Mouse (Mus musculus): ENCODE measurements around the gene Limd2. TPM values are rescaled to one million over a fixed set of nuclear protein-coding genes. Genes with fewer than 3 reads are reported as not detected.

Limd2 gene
- polyA plus RNA-seq, 1 experiment: 32.5 TPM

DNA sequence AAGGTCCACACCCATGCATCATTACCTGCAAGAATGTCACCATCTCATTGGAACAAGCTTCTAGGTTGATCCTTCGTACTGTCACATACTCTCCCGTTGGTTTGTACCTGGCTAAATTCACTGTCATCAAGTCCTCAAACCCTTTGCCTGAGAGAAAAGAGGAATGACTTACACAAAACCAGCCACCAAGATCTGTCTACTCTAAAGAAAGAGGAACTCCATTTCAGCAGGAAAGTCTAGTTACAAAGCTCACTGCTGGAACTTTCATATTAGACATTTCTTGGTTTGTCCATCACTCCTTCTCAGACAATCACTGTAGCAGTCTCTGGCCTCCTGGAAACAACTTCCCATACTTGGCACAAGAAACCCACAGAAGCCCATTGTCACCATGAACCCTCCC, 12.6 kb upstream of the Limd2 start:
- DNase-seq (ENCODE audit: low read depth): no peak

DNA sequence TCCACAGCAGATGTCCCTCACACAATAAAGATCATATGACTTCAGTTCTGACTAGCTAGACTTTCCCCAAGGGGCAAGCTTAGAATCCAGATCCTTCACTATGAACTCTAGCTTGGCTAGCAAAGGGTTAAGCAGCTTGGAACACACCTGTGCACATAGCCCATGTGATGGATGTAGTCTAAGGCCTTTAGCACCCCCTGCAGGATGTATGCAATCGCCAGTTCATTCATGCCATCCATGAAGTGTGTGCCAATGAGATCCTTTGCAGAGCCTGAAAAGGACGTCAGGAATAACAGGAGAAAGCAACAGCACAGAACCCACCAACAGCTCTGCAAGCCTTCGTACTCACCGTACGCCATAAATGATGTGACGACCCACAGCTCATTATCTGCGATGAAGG, 10.1 kb upstream of the Limd2 start:
- DNase-seq (ENCODE audit: low read depth): no peak

DNA sequence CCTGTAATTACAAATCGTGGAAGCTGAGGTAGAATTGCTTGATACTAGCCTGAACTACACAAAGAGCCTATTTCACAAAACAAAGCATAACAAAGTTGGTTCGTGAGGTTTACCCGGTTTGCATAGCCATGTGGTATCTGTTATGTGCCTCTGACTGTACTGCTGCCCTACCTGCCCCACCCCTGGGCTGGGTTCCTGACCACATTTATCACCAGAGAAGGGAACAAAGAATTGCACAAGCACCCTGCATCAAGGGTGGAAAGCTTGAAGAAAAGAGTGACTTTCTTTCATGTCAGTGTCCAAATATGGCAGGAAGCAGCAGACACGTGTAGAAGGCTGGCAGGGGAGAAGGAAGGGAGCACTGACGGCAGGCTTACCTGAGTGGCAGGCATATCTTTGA, 6.8 kb upstream of the Limd2 start:
- DNase-seq (ENCODE audit: low read depth): no peak

DNA sequence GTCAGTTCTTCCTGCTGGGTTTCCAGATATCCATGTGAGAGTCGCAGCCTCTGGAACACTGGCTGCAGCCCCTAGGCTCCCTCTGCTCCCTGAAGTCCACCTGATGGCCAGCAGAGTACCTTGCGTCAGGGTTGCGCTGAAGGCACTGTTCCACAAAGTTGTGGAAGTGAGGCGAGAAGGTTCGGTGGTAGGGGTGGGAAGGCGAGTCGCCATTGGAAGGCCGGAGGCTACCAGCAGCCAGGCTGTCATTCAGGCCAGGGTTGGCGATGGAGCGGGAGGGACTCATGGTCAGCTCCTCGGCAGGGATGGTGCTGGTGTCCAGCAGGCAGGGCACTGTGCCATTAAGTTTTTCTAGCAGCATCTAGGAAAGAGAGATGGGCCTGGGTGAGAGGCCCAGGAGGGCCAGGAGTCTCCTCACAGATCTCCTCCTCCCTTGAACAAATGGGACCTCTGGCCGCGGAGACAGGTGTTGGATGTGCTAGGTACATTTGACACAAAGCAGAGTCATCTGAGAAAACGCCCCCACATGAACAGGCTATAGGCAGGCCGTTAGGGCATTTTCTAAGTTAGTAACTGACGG, 4.0 kb upstream of the Limd2 start:
- DNase-seq (ENCODE audit: low read depth): no peak

GRCm38 (mm10) chr11:106163546-106163945, 2.9 kb upstream of the Limd2 start:
- no peak for DNase-seq (ENCODE audit: low read depth)

- no peak for DNase-seq (ENCODE audit: low read depth)
These were observed 1.6 kb upstream of the Limd2 start for GRCm38 (mm10) chr11:106162237-106162636.

GRCm38 (mm10) chr11:106159921-106160840, 479 bp downstream of the Limd2 start:
- no peak for DNase-seq (ENCODE audit: low read depth)

DNA sequence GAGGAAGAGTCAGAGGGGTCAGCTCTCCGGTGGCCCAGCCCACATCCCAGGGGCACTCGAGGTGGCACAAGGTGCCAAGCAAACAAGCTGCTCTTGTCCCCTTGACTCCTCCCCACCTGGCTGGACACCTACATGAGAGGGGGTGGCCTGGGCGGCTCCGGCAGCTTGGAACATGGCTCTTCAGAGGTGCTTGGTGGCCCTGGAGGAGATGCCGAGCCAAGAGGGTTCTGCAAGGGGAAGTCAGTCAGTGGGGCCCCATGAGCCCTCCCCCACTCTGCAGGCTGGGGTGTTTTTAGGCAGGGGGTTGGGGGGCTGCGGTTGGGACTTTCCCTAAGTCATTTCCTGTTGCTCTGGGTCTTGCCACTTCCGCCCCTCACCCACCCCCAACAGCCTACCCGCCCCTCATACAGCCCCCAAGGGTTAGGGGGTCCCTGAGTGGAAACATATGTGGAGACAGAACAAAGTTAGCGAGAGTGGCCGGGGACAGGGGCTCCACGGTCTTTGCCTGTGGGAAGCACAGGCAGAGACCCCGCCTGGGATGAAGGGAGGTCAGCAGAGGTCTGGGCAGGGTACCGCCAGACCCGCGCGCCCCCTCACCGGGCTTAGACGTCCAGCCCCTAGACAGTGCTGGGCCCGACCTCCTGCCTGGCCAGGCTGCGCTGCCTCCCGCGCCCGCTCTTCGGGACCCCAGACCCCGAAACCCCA, 1.3 kb downstream of the Limd2 start:
- DNase-seq (ENCODE audit: low read depth): no peak

DNA sequence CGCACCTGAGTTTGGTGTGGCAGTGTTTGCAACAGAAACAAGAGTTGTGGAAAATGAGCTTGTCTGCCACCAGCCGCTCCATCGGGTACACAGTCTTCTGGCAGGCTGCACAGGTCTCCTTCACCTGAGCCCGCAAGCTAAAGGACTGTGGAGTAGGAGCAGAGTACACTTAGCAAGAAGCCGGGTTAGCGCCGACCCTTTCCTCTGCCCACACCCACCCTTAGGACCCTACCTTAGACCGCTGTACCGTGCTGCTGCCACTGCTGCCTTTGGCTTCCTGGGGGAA, 1.8 kb downstream of the Limd2 start:
- DNase-seq (ENCODE audit: low read depth): no peak

DNA sequence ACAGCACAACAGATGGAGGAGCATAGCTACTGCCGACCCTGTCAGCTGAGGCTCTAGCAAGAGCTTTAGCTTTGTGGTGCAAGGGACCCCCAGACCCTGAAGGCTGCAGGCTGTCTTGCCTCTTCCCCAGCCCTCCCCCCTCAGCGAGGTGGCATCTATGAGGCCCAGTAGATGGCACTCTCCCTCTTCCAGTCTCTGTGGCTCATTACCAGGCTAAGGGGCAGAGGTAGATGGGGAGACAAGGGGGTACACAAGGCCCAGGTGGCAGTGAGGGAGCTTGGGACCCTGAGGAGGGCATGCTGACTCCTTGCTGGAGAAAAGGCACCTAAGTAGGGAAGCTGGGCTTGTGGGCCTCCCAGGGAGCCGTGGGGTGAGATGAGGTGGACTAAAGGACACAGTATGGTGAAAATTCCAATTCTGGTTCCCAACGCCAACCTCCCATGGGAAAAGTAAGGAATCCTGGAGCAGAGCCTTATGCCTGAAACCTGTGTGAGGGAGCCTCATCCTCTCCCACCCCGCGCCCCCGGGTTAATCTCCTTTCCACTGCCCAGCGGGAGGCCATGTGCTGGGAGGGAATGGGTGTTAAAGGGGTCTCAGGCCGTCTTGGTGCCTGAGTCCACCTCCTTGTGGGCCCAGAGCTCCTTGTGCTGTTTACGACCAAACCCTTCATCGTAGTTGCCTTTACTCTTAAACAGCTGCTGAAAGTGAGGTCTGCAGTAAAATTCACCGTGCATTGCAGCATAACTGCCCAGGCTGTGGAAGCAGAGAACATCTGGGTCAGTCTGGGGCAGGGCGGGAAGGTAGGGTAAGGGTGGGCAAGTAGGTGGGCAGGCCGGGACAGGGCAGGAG, 2.4 kb downstream of the Limd2 start:
- DNase-seq (ENCODE audit: low read depth): no peak

DNA sequence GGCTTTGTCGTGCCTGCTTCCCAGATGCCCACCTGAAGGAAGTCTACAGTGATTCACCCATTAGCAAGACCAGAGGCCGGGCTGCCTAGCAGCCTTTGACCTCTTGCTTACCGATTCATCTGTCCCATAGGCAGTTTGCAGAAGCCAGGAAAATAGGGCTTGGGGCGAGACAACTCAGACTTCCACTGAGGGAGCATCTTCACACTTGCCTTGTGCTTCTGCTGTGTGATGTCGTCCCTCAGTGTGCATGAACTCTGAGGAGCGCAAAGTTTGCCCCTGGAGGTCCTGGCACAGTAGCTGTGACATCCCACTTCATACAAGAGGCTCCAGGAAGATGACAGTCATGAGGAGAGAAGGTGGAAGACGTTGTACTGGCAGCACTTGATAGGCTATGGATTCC, 3.5 kb downstream of the Limd2 start:
- no peak for DNase-seq (ENCODE audit: low read depth)

DNA sequence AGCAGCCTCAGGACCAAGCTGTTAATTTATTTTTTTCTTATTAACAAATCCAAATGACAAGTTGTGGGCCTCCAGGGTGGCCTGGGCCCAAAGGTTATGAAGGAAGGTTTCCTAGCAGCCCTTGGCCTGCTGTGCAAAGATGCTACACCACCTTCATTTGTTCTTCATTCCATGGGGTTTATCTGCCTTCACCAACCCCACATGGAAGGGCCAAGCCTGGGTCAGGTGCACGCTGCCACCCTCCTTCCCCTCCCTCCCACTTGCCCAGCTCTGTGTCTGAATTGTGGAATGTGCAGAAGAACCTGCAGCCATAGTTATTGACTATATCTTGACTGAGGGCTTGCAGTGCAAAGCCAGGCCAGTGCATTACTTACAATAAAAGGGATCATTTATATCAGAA, 4.4 kb downstream of the Limd2 start:
- DNase-seq (ENCODE audit: low read depth): no peak

- DNase-seq (ENCODE audit: low read depth): no peak
These were observed 4.9 kb downstream of the Limd2 start for GRCm38 (mm10) chr11:106155761-106156160.

- no peak for DNase-seq (ENCODE audit: low read depth)
These were observed 5.9 kb downstream of the Limd2 start for GRCm38 (mm10) chr11:106154770-106155169.

GRCm38 (mm10) chr11:106154091-106154490, 6.6 kb downstream of the Limd2 start:
- DNase-seq (ENCODE audit: low read depth): no peak

GRCm38 (mm10) chr11:106152132-106152531, 8.5 kb downstream of the Limd2 start:
- DNase-seq (ENCODE audit: low read depth): no peak

- DNase-seq (ENCODE audit: low read depth): no peak
These were observed 9.4 kb downstream of the Limd2 start for GRCm38 (mm10) chr11:106151219-106151618.

GRCm38 (mm10) chr11:106134580-106135528, 25.8 kb downstream of the Limd2 start:
- DNase-seq (ENCODE audit: low read depth): peak; percentile 19

DNA sequence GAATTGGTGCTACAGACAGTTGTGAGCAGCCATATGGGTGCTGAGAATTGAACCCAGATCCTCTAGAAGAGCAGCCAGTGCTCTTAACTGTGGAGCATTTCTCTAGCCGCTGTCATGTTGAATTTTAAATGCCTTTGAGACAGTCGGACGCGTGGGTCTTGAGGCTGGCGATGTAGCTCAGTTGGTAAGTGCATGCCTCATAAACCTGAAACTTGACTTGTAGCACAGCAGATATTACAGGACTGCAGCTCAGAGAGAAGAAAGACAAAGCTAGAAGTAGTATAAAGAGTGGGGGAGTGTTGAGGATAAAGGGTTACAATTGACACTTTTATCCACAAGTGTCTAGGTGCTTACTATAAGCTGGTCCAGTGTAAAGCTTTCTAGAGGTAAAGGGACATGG, 28.1 kb downstream of the Limd2 start:
- no peak for DNase-seq (ENCODE audit: low read depth)

DNA sequence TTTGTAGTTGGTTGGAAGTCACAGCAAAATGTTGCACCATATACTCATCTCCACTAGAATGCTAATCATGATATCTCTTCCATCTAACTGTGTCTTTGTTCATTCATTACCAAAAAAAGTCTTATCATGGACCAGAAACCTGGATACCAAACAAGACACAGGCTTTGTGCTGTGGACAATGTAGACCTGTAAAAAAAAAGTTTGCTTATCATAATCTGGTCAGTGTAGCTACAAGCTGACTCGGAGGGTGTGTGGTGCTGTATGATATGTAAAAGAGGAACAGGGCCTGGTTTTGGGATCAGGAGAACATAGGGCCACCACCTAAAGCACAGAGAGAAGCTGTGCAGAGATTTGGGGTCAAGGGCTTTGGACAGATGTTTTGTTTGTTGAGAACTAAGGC, 31.2 kb downstream of the Limd2 start:
- DNase-seq (ENCODE audit: low read depth): no peak

All from gonadal fat pad, adult 2 months (tissue).